Mouse (Mus musculus) mesoderm, embryonic 11.5 days (tissue): ENCODE measurements around the gene Mterf4.

ENCODE experiments used
- DNase-seq: peaks from one replicate; pipeline ENCODE4 v3.0.0-alpha.2; 2012; ENCODE audit warnings: low read depth, low spot score

The Mterf4 gene

GRCm38 (mm10) chr1:93267207-93267606 is 38.5 kb downstream of the Mterf4 start:
- DNase-seq, result peak; percentile 70

- DNase-seq, result no peak
Observed at GRCm38 (mm10) chr1:93257560-93257959, 48.2 kb downstream of the Mterf4 start.

- no peak for DNase-seq
Observed at GRCm38 (mm10) chr1:93255761-93256160, 50.0 kb downstream of the Mterf4 start.

- DNase-seq, result no peak
Observed at GRCm38 (mm10) chr1:93252586-93252985, 53.1 kb downstream of the Mterf4 start.
